Comparison of ENCODE assay signal across 8 mouse cellular contexts in genomic region chr2:92185062-92185765, GRCm38 (mm10).
DNase-seq lines count a peak whose midpoint lies in the region; ATAC-seq lines count a peak whose summit lies in the region.

No protein-coding gene starts in this region.

- H3K4me1 ChIP-seq in liver, embryonic 11.5 days (replicated peaks; ENCODE audit: control insufficient read depth, insufficient read depth, low read length): peaks cover 4% of the 10 kb centered on the region; the same call in 1 of the 2 replicates
- peaks cover 17% of the 10 kb centered on the region for H3K4me1 ChIP-seq in stomach, embryonic 16.5 days (ENCODE audit: control insufficient read depth, insufficient read depth, low read length)

- peak overlapping the region; percentile 88 for H3K9ac ChIP-seq in liver, embryonic 11.5 days (ENCODE audit: low read depth, low read length)
- H3K9ac ChIP-seq in stomach, embryonic 16.5 days (ENCODE audit: low read length): peak overlapping the region; percentile 96

- no peaks in the 10 kb centered on the region for H3K36me3 ChIP-seq in liver, embryonic 11.5 days (ENCODE audit: control insufficient read depth, insufficient read depth, low read length)
- H3K36me3 ChIP-seq in stomach, embryonic 16.5 days (ENCODE audit: control insufficient read depth, insufficient read depth, low read length): no peaks in the 10 kb centered on the region

- H3K4me2 ChIP-seq in liver, embryonic 11.5 days: peak overlapping the region; percentile 96
- peak overlapping the region; percentile 91 for H3K4me2 ChIP-seq in stomach, embryonic 16.5 days (ENCODE audit: low read depth, low read length)

- peak; percentile 43 for DNase-seq in layer of hippocampus, adult 11-12 months (ENCODE audit: low spot score)
- DNase-seq in layer of hippocampus, adult 9-10 months (ENCODE audit: low spot score): no peak
- DNase-seq in embryo, embryonic 10.5 days (ENCODE audit: low spot score): peak; percentile 77
- DNase-seq in heart, adult 18-20 months: peak; percentile 65 to 77
- peak; percentile 43 for DNase-seq in kidney, adult 11 months
- peak; percentile 65 for DNase-seq in liver, embryonic 11.5 days (ENCODE audit: low spot score)
- DNase-seq in naive thymus-derived CD4-positive, alpha-beta T cell, adult 2 months (ENCODE audit: low read depth): peak; percentile 61

- H3K27ac ChIP-seq in liver, embryonic 11.5 days (ENCODE audit: low read depth, low read length): peak overlapping the region; percentile 98
- H3K27ac ChIP-seq in stomach, embryonic 16.5 days (ENCODE audit: low read length): peak overlapping the region; percentile 100

- WGBS in liver, embryonic 11.5 days: under 1% methylated on average over 41 of the region's 47 CpGs
- 0% methylated on average over 41 of the region's 47 CpGs for WGBS in stomach, embryonic 16.5 days

- H3K27me3 ChIP-seq in liver, embryonic 11.5 days (replicated peaks; ENCODE audit: control insufficient read depth, insufficient read depth, low read length): no peaks in the 10 kb centered on the region
- H3K27me3 ChIP-seq in stomach, embryonic 16.5 days (ENCODE audit: control insufficient read depth, insufficient read depth, low read length): no peaks in the 10 kb centered on the region

- 0 out of 2 replicates have a peak, but pooled peaks have one; percentile 17 for ATAC-seq in liver, embryonic 11.5 days (replicated peaks; ENCODE audit: low FRiP score)
- ATAC-seq in stomach, embryonic 16.5 days (ENCODE audit: insufficient read depth, low FRiP score): peak; percentile 32

- H3K9me3 ChIP-seq in liver, embryonic 11.5 days (ENCODE audit: control insufficient read depth, low read length): no peaks in the 10 kb centered on the region
- no peaks in the 10 kb centered on the region for H3K9me3 ChIP-seq in stomach, embryonic 16.5 days (replicated peaks; ENCODE audit: control insufficient read depth, low read length)

- H3K4me3 ChIP-seq in liver, embryonic 11.5 days (ENCODE audit: low read depth, low read length): peak overlapping the region; percentile 85
- peak overlapping the region; percentile 88 for H3K4me3 ChIP-seq in stomach, embryonic 16.5 days (replicated peaks; ENCODE audit: low read length)
